Mouse (Mus musculus) forelimb bud, embryonic 11.5 days (tissue): ENCODE measurements around the gene Phtf1.

Source experiments
- DNase-seq: peaks from one replicate; pipeline ENCODE4 v3.0.0-alpha.2; 2012; ENCODE audit warnings: low read depth, low spot score

Phtf1 gene

DNA sequence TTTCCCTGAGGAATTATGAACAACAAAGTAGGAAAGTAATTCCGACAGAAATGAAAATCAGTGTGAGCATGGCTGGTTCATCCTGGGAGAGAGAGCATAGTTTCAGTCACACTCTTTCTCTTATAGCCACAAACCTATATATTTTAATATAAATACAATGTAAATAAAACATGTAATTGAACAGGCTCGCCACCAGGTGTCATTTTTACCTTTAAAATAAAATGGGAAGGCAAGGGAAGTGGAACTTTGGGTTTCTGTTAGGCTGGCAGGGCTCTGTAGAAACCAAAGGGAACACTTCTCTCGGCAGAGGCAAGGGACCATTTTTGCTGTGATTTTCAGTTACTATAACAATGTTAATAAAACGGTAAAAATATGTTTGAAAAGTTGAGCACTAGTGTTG lies 51.5 kb downstream of the Phtf1 start:
- DNase-seq: peak; percentile 14

DNA sequence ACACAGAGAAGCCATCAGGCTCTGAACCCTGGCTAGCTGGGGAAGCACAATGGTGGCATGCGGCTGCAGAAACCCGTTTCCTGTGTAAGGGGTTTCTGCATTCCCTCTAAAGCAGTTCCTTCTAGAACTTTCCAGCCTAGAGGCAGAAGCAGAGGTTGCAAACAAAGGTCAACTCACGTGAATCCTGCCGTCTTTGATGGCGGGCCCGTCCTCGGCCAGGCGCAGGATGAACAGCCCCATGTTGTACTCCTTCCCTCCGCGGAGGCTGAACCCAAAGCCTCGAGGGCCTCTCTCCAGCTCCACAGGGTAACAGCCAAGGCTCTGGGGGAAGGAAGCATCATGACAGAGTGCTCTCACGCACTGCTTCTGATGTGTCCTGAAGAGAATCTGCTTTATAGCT lies 52.2 kb downstream of the Phtf1 start:
- DNase-seq: no peak

DNA sequence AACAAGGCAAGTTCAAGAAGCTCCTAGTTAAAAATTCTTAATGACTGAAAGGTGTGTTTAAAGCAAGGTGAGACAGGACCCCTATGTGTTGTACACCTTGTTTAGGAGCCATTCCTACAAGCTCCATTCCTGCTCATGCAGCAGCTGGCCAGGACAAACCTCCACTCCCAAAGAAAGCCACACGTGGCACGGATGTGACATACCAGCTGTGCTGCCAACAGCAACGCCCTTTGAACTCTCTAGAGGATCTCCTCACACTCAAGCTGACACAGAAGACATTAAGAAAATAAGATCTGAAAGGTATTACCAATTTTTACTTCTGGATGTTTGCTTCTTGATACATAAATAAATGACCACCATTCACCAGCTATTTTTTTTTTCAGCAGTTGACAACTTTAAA lies 59.0 kb downstream of the Phtf1 start:
- DNase-seq: no peak

DNA sequence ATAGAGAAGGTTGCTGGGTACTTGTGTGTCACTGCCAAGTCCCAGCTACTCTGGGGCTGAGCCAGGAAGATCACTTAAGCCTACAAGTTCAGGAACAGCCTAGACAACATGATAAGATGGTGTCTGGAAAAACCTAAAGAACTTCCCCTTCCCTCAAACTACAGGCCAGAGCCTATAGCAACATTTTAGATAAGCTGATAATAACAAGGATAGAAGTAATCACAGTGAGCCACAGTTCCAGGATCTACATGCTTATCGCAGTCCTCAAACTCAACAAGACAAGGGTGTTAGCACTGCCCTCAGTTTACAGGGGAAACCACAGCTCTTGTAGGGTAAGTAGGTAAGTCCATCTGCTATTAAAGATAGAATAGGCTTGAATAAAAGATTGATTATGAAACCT lies 64.2 kb downstream of the Phtf1 start:
- DNase-seq: no peak

DNA sequence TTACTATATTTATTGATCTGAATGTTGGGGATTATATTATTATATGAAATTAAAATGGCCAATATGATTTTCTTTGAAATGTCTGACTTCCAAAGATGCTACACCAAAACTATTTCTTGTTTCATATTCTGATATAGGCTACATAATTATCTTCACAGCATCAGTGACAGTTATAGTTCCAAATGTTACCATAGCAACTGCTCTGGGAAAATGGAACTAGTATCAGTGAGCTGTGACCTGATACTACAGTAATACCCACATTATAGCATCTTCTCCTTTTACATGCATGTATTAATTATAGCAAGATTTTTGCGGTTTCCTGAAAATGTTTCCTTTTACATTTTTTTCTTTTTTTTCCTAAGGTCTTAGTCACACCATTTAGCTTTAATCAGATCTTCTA lies 64.8 kb downstream of the Phtf1 start:
- DNase-seq: no peak

DNA sequence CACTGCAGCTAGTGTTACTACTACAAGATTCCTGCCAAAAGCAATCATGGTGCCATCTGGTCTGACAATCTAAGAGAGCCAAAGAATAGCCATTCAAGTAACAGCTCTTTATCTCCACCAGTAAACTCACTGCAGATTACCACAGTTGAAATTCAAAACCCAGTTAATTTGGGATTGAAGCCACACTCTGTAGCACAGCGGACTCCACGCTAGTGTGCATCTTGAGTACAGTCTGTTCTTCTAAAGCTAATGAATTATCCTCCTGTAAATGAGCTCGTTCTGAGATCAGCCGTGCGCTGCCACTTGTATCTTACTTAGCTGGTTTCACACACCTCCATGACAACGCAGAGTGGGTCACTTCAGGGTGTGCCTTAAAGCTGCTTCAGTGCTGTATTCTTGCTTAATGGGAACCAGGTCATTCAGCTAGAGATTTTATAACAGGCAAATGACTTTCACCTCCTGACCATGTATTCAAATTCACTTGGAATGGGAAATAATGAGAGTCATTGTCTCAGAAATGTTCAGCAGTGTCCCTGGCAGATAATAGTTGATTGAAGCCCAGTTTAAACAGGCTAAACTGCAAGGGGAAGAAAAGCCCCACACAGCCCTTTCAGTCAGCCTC lies 91.2 kb downstream of the Phtf1 start:
- DNase-seq: no peak

DNA sequence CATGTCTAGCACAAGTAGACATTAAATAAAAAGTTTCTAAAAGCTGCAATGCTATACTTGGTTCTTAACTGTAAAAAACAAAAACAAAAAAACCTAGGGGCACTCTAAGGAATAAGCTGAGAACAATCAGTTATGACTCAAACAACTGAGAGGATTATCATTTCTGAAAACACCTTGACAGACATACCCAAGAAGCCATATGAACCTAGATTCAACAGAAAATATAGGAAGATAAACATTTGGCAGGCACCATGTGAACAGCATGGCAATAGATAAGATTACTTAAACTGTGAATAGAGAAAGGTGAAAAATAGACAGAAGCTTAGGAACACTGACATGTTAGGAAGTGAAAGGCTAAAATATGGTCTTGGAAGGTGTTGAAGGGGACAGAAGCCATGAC lies 101.5 kb downstream of the Phtf1 start:
- DNase-seq: no peak
